Mouse (Mus musculus): Measurements from ENCODE around the gene Zfand2a. TPM values are rescaled to one million over a fixed set of nuclear protein-coding genes. Genes with fewer than 3 reads are reported as not detected.

The Zfand2a gene
- polyA plus RNA-seq, 1 experiment: 28.0 TPM

DNA sequence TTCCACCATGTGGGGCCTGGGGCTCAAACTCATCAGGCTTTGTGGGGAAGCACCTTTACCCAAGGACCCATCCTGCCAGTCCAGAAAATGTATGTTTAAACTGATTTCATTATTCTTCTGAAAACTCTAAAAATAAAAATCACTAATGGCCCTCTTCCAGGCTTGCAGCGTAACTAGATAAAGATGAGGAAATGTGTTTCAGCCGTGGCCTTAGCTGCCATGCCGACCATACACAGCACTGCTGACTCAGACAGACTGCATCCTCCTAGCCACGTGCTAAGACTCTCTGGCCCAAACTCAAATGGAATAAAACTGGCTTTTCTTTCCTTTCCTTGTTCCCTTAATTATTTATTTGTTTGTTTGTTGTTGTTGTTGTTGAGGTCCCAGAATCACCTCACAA lies 19.5 kb downstream of the Zfand2a start:
- TF ChIP-seq CTCF (IDR thresholded peaks at IDR 0.05; ENCODE audit: borderline replicate concordance, extremely low read depth, insufficient read depth, insufficient read length) (no peak), POLR2A (IDR thresholded peaks at IDR 0.05; ENCODE audit: borderline replicate concordance, extremely low read depth, insufficient read depth, insufficient read length, poor library complexity, severe bottlenecking) (no peak)
- no peak for DNase-seq (ENCODE audit: low read depth)

DNA sequence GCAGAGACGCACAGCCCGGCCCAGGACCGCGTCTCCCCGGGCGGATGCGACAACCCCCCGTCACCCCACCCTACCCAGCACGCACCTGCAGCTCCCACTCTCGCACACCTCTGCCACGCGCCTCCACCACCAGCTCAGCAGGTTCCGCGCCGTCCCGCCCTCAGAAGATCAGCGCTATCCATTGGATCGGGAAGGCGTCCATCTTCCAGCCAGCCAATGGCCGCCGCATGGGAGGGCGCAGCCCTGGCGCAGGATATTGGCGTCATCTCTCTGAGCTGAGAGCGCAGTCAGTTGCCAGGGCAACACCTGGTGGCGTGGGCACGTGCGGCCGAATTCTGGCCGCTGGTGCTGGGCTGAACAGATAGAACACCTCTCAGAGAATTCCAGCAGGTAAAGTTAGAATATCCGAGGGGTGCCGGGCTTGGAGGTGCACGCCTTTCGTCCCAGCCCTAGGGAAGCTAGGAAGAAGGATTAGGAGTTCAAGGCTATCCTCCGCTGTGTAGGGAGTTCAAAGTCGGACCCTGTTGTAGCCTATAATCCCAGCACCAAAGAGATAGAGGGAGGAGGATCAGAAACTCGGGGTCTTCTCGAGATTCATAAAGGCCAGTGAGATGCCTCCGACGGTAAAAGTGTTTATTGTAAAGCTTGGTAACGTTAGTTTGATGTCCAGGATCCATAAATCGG lies 23.8 kb downstream of the Zfand2a start, which contains the start of gene 3110082I17Rik:
Gene 3110082I17Rik, minus strand, starts transcription at position 144 of the 684 bp plus-strand sequence.
- peak; percentile 99 for DNase-seq (ENCODE audit: low read depth)
- TF ChIP-seq POLR2A (IDR thresholded peaks at IDR 0.05; ENCODE audit: borderline replicate concordance, extremely low read depth, insufficient read depth, insufficient read length, poor library complexity, severe bottlenecking): no peak
- no peak for TF ChIP-seq CTCF (IDR thresholded peaks at IDR 0.05; ENCODE audit: borderline replicate concordance, extremely low read depth, insufficient read depth, insufficient read length)

DNA sequence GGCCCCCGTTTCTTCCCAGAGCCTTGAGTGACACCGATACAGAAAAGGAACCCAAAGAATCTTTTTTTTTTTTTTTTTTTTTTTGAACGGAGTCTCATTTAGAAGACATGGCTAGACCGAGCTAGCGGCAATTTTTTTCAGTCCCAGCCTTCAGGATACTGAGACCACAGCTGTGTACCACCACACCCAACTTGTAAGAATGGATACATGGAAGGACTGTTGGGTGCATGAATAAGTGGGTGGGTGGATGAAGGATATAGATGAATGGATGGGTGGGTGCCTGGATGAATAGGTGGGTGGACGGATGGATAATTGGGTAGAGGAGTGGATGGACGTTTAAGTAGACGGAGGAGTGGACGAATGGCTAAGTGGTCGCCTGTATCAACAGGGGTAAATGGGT lies 24.4 kb downstream of the Zfand2a start:
- TF ChIP-seq CTCF (IDR thresholded peaks at IDR 0.05; ENCODE audit: borderline replicate concordance, extremely low read depth, insufficient read depth, insufficient read length) (no peak), POLR2A (IDR thresholded peaks at IDR 0.05; ENCODE audit: borderline replicate concordance, extremely low read depth, insufficient read depth, insufficient read length, poor library complexity, severe bottlenecking) (no peak)

DNA sequence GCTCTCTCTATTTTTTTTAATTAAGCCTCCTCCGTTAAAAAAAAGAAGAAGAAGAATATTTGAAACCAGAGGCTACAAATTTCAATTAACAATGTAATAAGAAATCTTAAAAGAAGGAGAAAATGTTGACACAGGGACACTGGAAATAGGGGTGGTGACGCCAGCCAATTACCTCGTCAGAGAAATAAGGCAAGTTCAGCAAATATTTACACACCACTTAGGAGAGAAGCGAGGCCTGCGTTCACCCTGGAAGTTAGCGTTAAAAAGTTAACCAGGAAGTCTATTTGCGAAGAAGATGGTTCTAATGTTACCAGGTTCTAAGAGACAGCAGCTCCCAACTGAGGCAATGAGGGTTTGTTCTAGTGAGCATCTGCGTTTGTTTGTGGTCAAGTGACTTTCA lies 27.1 kb downstream of the Zfand2a start:
- no peak for DNase-seq (ENCODE audit: low read depth)
- TF ChIP-seq CTCF (IDR thresholded peaks at IDR 0.05; ENCODE audit: borderline replicate concordance, extremely low read depth, insufficient read depth, insufficient read length): no peak
- TF ChIP-seq POLR2A (IDR thresholded peaks at IDR 0.05; ENCODE audit: borderline replicate concordance, extremely low read depth, insufficient read depth, insufficient read length, poor library complexity, severe bottlenecking): no peak

More for the DNA sequence above, 24.4 kb downstream of the Zfand2a start:
- no peak for DNase-seq (ENCODE audit: low read depth)

DNA sequence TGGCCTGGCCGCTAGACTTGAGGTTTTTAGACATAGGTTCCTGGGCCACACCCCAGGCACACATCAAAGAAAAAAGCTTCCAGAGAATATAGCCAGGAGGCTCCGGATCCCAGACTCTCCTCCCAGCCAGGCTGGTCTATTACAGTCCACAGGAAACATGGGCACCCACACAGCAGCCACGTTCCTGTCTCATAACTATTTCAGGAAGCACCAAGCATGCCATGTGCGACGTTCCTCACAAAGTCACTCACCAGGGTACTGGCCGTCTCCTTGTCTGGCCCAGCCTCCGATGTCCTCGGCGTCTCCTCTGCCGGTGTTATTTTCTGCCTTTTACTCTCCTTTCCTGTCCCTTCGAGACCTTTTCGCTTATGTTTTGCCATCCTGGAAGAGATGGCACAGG lies 29.2 kb downstream of the Zfand2a start:
- no peak for TF ChIP-seq POLR2A (IDR thresholded peaks at IDR 0.05; ENCODE audit: borderline replicate concordance, extremely low read depth, insufficient read depth, insufficient read length, poor library complexity, severe bottlenecking)
- no peak for TF ChIP-seq CTCF (IDR thresholded peaks at IDR 0.05; ENCODE audit: borderline replicate concordance, extremely low read depth, insufficient read depth, insufficient read length)
- no peak for DNase-seq (ENCODE audit: low read depth)

DNA sequence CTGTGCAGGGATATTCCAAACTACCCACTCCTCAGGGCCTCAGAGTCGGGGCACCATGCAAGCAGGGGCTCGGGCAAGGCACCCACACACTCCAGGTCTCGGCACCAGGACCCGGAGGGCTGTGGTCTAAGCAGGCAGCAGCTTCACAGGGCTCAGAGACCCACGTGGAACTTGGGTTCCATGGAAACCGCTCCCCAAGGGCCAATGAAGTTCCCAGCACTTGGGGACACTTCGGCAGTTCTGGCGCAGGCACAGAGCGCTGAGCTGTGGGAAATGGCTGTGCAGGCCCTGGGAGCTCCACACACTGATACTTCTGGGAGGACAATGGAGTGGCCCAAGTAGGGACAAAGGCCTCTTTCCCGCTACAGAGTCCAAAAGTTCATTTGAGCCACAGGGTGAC lies 31.3 kb downstream of the Zfand2a start:
- DNase-seq (ENCODE audit: low read depth): no peak
- no peak for TF ChIP-seq POLR2A (IDR thresholded peaks at IDR 0.05; ENCODE audit: borderline replicate concordance, extremely low read depth, insufficient read depth, insufficient read length, poor library complexity, severe bottlenecking)
- no peak for TF ChIP-seq CTCF (IDR thresholded peaks at IDR 0.05; ENCODE audit: borderline replicate concordance, extremely low read depth, insufficient read depth, insufficient read length)

DNA sequence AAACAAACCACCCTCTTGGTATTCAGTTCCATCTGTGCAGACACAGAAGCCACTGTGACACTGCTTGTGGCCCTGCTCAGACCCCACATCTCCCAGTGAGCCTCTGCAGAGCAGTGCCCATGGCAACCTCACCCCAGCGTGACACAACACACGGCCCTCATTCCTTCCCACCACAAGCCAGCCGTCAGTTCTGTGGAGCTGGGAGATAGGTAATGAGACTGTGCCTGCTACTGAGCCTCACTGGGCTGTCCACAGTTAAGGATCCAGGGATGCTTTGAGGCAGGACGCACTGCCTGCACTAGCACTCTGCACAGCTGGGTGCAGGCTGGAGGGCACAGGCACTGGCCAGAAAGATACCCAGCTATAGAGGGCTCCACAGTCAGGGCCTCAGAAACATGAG lies 34.4 kb downstream of the Zfand2a start:
- no peak for TF ChIP-seq POLR2A (IDR thresholded peaks at IDR 0.05; ENCODE audit: borderline replicate concordance, extremely low read depth, insufficient read depth, insufficient read length, poor library complexity, severe bottlenecking)
- no peak for TF ChIP-seq CTCF (IDR thresholded peaks at IDR 0.05; ENCODE audit: borderline replicate concordance, extremely low read depth, insufficient read depth, insufficient read length)
- DNase-seq (ENCODE audit: low read depth): peak; percentile 38

DNA sequence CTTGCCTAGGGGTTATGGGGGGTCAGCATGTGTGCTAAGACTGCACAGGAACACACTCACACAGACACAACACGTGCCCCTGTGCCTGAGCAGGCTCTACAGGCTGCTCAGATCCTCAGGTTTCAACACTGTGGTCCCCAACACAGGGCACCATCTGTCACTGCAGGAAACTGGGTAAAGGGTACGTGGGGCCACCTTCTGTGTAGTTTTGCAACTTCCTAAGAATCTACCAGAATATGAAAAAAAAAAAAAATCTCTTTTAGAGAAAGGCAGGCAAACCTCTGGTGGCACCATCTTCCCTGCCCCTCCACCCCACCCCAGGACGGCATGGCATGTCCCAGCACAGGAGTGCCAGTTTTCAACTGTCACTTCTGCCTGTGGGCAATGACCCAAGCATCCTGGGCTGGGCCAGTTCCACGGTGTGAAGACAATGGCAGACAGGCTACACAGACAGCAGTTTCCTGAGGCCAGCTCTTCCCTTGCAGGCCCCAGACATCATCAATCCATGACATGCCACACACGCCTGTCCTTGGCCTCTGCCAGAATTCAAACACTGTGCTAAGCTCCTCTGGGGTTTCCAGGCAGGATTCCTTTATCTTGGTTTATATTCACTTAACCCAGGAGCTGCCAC lies 35.1 kb downstream of the Zfand2a start:
- DNase-seq (ENCODE audit: low read depth): peak; percentile 42
- TF ChIP-seq CTCF (IDR thresholded peaks at IDR 0.05; ENCODE audit: borderline replicate concordance, extremely low read depth, insufficient read depth, insufficient read length): no peak
- no peak for TF ChIP-seq POLR2A (IDR thresholded peaks at IDR 0.05; ENCODE audit: borderline replicate concordance, extremely low read depth, insufficient read depth, insufficient read length, poor library complexity, severe bottlenecking)

DNA sequence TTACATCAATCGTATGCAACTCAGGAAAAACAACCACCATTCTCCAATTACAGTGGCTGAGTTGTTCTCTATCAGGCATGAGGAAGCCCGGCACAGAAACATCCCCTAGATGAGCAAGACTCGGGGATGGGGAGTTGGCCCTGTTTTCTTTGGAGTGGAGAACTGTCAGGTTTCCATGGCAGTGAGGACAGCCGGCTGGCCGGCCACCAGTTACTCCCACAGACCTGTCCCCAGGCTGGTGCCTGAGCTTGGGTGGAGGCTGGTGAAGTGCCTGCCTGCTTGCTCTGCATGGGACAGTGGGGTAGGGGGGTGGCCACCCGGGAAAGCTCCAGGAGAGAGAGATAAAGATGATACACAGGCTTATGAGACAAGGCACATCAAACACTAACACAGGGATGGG lies 36.3 kb downstream of the Zfand2a start:
- TF ChIP-seq POLR2A (IDR thresholded peaks at IDR 0.05; ENCODE audit: borderline replicate concordance, extremely low read depth, insufficient read depth, insufficient read length, poor library complexity, severe bottlenecking) (no peak), CTCF (IDR thresholded peaks at IDR 0.05; ENCODE audit: borderline replicate concordance, extremely low read depth, insufficient read depth, insufficient read length) (no peak)
- no peak for DNase-seq (ENCODE audit: low read depth)

DNA sequence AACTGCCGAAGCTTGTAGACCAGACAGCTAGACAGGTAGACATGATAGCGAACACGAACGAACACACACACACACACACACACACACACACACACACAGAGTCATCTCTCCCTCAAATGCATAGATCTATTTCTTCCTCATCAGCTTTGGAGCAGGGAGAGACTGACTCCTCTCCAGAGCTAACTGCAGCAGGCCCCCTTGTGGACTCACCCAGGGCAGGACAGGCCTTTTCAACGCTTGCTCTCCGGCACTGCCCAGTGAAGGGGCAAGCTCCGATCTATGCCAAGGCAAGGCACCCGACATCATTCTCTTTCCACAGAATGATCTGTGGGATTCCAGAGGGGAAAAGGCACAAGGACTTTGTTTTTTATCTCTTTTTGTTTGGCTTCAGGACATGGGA lies 39.1 kb downstream of the Zfand2a start:
- DNase-seq (ENCODE audit: low read depth): no peak
- TF ChIP-seq POLR2A (IDR thresholded peaks at IDR 0.05; ENCODE audit: borderline replicate concordance, extremely low read depth, insufficient read depth, insufficient read length, poor library complexity, severe bottlenecking) (no peak), CTCF (IDR thresholded peaks at IDR 0.05; ENCODE audit: borderline replicate concordance, extremely low read depth, insufficient read depth, insufficient read length) (peak; percentile 25; the same call in 1 of the 2 replicates)

DNA sequence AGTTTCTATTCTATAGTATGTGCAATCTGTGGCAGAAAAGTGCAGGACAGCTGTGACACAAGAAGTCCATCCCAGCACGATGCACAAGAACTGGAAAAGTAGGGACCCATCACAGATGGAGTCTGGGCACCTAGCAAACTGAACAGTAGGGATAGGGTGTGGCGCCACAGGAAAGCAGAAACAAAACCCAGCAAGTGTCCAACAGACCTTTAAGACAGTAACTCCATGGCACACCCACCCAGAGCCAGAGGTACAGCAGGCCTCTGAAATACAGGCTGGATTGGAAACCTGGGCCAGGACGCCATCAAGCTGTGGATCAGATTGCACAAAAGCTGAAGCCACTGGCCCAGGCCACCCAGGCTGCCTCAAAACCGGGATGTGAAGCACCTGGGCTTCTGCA lies 41.4 kb downstream of the Zfand2a start:
- DNase-seq (ENCODE audit: low read depth): no peak
- TF ChIP-seq POLR2A (IDR thresholded peaks at IDR 0.05; ENCODE audit: borderline replicate concordance, extremely low read depth, insufficient read depth, insufficient read length, poor library complexity, severe bottlenecking) (no peak), CTCF (IDR thresholded peaks at IDR 0.05; ENCODE audit: borderline replicate concordance, extremely low read depth, insufficient read depth, insufficient read length) (no peak)

DNA sequence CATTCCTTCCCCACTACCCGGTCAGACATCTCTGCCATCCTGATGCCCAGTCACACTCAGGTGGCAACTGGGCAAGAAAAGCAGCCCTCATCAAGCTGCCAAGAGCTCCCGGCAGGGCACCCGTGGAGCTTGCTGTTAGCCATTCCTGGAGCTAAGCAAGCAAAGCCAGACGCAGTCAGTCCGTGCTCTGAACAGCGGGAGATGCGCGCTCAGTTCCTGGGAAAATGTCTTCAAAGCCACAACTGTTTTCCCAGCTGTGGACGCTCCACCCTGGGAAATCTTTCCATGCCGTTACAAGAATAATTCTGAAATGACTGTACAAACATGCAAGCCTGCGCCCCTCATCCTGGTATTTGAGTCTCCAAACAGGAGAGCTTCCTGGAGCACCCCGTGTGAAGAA lies 41.9 kb downstream of the Zfand2a start:
- peak; percentile 50 for DNase-seq (ENCODE audit: low read depth)
- TF ChIP-seq POLR2A (IDR thresholded peaks at IDR 0.05; ENCODE audit: borderline replicate concordance, extremely low read depth, insufficient read depth, insufficient read length, poor library complexity, severe bottlenecking) (no peak), CTCF (IDR thresholded peaks at IDR 0.05; ENCODE audit: borderline replicate concordance, extremely low read depth, insufficient read depth, insufficient read length) (no peak)
